Mouse (Mus musculus) neural tube, embryonic 12.5 days (tissue): ENCODE results near the gene AW822073. TPM values are rescaled to one million over a fixed set of nuclear protein-coding genes. Genes with fewer than 3 reads are reported as not detected.
A peak's percentile ranks its signal among the peaks of the same experiment; 100 is the strongest.
"Not testable (repeated sequence)": the region's sequence is repeated elsewhere in the genome, so short reads cannot be mapped to it uniquely, and the experiment has no call there.

ENCODE experiments used
- ATAC-seq: fragments of 200-750 bp; cut with Nextera tagmentation; 2 replicates; pipeline ENCODE4 v1.8.0; 2017; ENCODE audit warnings: low read depth, mild to moderate bottlenecking, moderate TSS enrichment, moderate library complexity; ENCODE audit not compliant: low FRiP score
- H3K27ac ChIP-seq: fragments of 300-500 bp; sonication (generic); 2 replicates; pipeline ENCODE4 v1.5.1; 2016
- H3K27me3 ChIP-seq: fragments of 300-500 bp; sonication (generic); replicated peaks from 2 replicates; pipeline ENCODE4 v1.6.1; 2016; ENCODE audit warnings: mild to moderate bottlenecking
- H3K36me3 ChIP-seq: fragments of 300-500 bp; sonication (generic); 2 replicates; pipeline ENCODE4 v1.6.1; 2016; ENCODE audit warnings: mild to moderate bottlenecking
- H3K4me1 ChIP-seq: fragments of 300-500 bp; sonication (generic); 2 replicates; pipeline ENCODE4 v1.6.1; 2016
- H3K4me2 ChIP-seq: fragments of 300-500 bp; sonication (generic); replicated peaks from 2 replicates; pipeline ENCODE4 v1.6.1; 2016; ENCODE audit warnings: mild to moderate bottlenecking
- H3K4me3 ChIP-seq: fragments of 300-500 bp; sonication (generic); 2 replicates; pipeline ENCODE4 v1.5.1; 2016
- H3K9ac ChIP-seq: fragments of 300-500 bp; sonication (generic); 2 replicates; pipeline ENCODE4 v1.6.1; 2016; ENCODE audit warnings: mild to moderate bottlenecking
- H3K9me3 ChIP-seq: fragments of 300-500 bp; sonication (generic); 2 replicates; pipeline ENCODE4 v1.6.1; 2016; ENCODE audit warnings: mild to moderate bottlenecking
- WGBS: fragments of 180-500 bp; shearing (Covaris S2); methylation state at CpG from one replicate; pipeline ENCODE4 v1.1.7; 2016; 5-methylcytosine and 5-hydroxymethylcytosine counted together
- polyA plus RNA-seq: library from polyadenylated mRNA; unstranded; fragments of >200 nt; fragmentation: Nextera tagmentation; extraction: Ambion mirVana; gene quantifications from 2 replicates; pipeline ENCODE4 v1.2.1, GENCODE M21; 2016

The AW822073 gene
- not detected in 2 replicates for polyA plus RNA-seq

GRCm38 (mm10) chr10:58224827-58225785 lies at the start of gene AW822073:
Gene AW822073, minus strand, starts transcription at chr10:58224930.
- H3K4me3 ChIP-seq, H3K9me3 ChIP-seq, H3K4me2 ChIP-seq, H3K27ac ChIP-seq, ATAC-seq, H3K4me1 ChIP-seq, H3K9ac ChIP-seq, H3K36me3 ChIP-seq, H3K27me3 ChIP-seq: not testable (repeated sequence)
- 87% methylated on average over 18 of the region's 18 CpGs for WGBS

GRCm38 (mm10) chr10:58258466-58258865 lies 33.7 kb upstream of the AW822073 start:
- Histone ChIP-seq H3K4me2 (no peak overlapping the region), H3K36me3 (peaks cover 29% of the 10 kb centered on the region)
- WGBS: 83% methylated on average over 5 of the region's 5 CpGs

GRCm38 (mm10) chr10:58255954-58256353 lies 31.2 kb upstream of the AW822073 start:
- 16% methylated on average over 4 of the region's 4 CpGs for WGBS
- Histone ChIP-seq H3K36me3 (peaks cover 16% of the 10 kb centered on the region; the same call in 1 of the 2 replicates), H3K27me3 (no peaks in the 10 kb centered on the region), H3K27ac (no peak overlapping the region), H3K9ac (peak overlapping the region; percentile 77), H3K4me1 (peaks cover 3% of the 10 kb centered on the region; the same call in 1 of the 2 replicates), H3K9me3 (no peaks in the 10 kb centered on the region), H3K4me2 (peak overlapping the region; percentile 64), H3K4me3 (peak overlapping the region; percentile 70)
- ATAC-seq: no peak

More at GRCm38 (mm10) chr10:58258466-58258865, 33.7 kb upstream of the AW822073 start:
- H3K4me3 ChIP-seq: no peak overlapping the region
- H3K4me1 ChIP-seq: peaks cover 3% of the 10 kb centered on the region; the same call in 1 of the 2 replicates
- no peaks in the 10 kb centered on the region for H3K27me3 ChIP-seq
- H3K9me3 ChIP-seq: no peaks in the 10 kb centered on the region
- ATAC-seq: no peak
- no peak overlapping the region for H3K9ac ChIP-seq
- H3K27ac ChIP-seq: no peak overlapping the region

GRCm38 (mm10) chr10:58255213-58255892 lies 30.6 kb upstream of the AW822073 start, which contains the start of gene Gcc2:
Gene Gcc2, plus strand, starts transcription at chr10:58255497.
- Histone ChIP-seq H3K9me3 (no peaks in the 10 kb centered on the region), H3K27me3 (no peaks in the 10 kb centered on the region), H3K27ac (no peak within 1 kb of the TSS), H3K4me2 (peak within 1 kb of the TSS; percentile 64), H3K36me3 (peaks cover 16% of the 10 kb centered on the region; the same call in 1 of the 2 replicates), H3K4me3 (peak within 1 kb of the TSS; percentile 70), H3K4me1 (peaks cover 3% of the 10 kb centered on the region; the same call in 1 of the 2 replicates), H3K9ac (peak within 1 kb of the TSS; percentile 77)
- WGBS: under 1% methylated on average over 56 of the region's 58 CpGs
- ATAC-seq: peak; percentile 100

GRCm38 (mm10) chr10:58254635-58255175 lies 30.0 kb upstream of the AW822073 start:
- Histone ChIP-seq H3K27ac (no peak overlapping the region), H3K9ac (0 out of 2 replicates have a peak overlapping the region, but pooled peaks have one; percentile 77), H3K36me3 (peaks cover 11% of the 10 kb centered on the region; the same call in 1 of the 2 replicates), H3K4me1 (peaks cover 3% of the 10 kb centered on the region; the same call in 1 of the 2 replicates), H3K4me3 (peak overlapping the region; percentile 70), H3K9me3 (no peaks in the 10 kb centered on the region), H3K4me2 (peak overlapping the region; percentile 64), H3K27me3 (no peaks in the 10 kb centered on the region)
- WGBS: 40% methylated on average over 6 of the region's 6 CpGs
- ATAC-seq: peak; percentile 37; the same call in 1 of the 2 replicates

- no peak overlapping the region for H3K4me3 ChIP-seq
- no peak overlapping the region for H3K27ac ChIP-seq
- 23% methylated on average over 1 of the region's 1 CpGs for WGBS
- no peak overlapping the region for H3K4me2 ChIP-seq
- H3K9me3 ChIP-seq: no peaks in the 10 kb centered on the region
- H3K4me1 ChIP-seq: 0 out of 2 replicates have a peak, but pooled peaks cover under 1% of the 10 kb centered on the region
- H3K9ac ChIP-seq: no peak overlapping the region
- ATAC-seq: no peak
- H3K36me3 ChIP-seq: no peaks in the 10 kb centered on the region
- no peaks in the 10 kb centered on the region for H3K27me3 ChIP-seq
These were observed 24.8 kb upstream of the AW822073 start for GRCm38 (mm10) chr10:58249535-58249934.

- 86% methylated on average over 8 of the region's 8 CpGs for WGBS
- H3K4me2 ChIP-seq, H3K4me1 ChIP-seq, H3K36me3 ChIP-seq, H3K4me3 ChIP-seq, H3K9ac ChIP-seq, H3K27me3 ChIP-seq, H3K27ac ChIP-seq: not testable (repeated sequence)
- ATAC-seq: peak; percentile 83
- H3K9me3 ChIP-seq: peaks cover 12% of the 10 kb centered on the region
These were observed 14.4 kb upstream of the AW822073 start for GRCm38 (mm10) chr10:58238984-58239740.

GRCm38 (mm10) chr10:58236613-58237012 lies 11.9 kb upstream of the AW822073 start, which contains the start of gene Gm4981:
Gene Gm4981, minus strand, starts transcription at chr10:58236701.
- ATAC-seq: no peak
- H3K4me2 ChIP-seq: no peak within 1 kb of the TSS
- H3K27me3 ChIP-seq: no peaks in the 10 kb centered on the region
- WGBS: 90% methylated on average over 10 of the region's 10 CpGs
- peaks cover 26% of the 10 kb centered on the region for H3K9me3 ChIP-seq
- no peak within 1 kb of the TSS for H3K27ac ChIP-seq
- no peak within 1 kb of the TSS for H3K9ac ChIP-seq
- no peaks in the 10 kb centered on the region for H3K4me1 ChIP-seq
- H3K4me3 ChIP-seq: no peak within 1 kb of the TSS
- no peaks in the 10 kb centered on the region for H3K36me3 ChIP-seq

GRCm38 (mm10) chr10:58234985-58235384 lies 10.3 kb upstream of the AW822073 start:
- H3K27ac ChIP-seq, ATAC-seq, H3K4me1 ChIP-seq, H3K4me2 ChIP-seq, H3K9ac ChIP-seq, H3K27me3 ChIP-seq, H3K36me3 ChIP-seq, H3K4me3 ChIP-seq: not testable (repeated sequence)
- WGBS: 85% methylated on average over 4 of the region's 4 CpGs
- peaks cover 28% of the 10 kb centered on the region for H3K9me3 ChIP-seq

- H3K27ac ChIP-seq, H3K27me3 ChIP-seq, H3K9ac ChIP-seq, H3K4me3 ChIP-seq, ATAC-seq, H3K4me1 ChIP-seq, H3K36me3 ChIP-seq, H3K4me2 ChIP-seq: not testable (repeated sequence)
- peaks cover 28% of the 10 kb centered on the region for H3K9me3 ChIP-seq
These were observed 9.0 kb upstream of the AW822073 start for GRCm38 (mm10) chr10:58233740-58234121.

- not testable (repeated sequence) for H3K9ac ChIP-seq, H3K27me3 ChIP-seq, H3K4me2 ChIP-seq, H3K4me3 ChIP-seq, H3K27ac ChIP-seq, H3K36me3 ChIP-seq, H3K4me1 ChIP-seq
- ATAC-seq: peak; percentile 48
- H3K9me3 ChIP-seq: peaks cover 28% of the 10 kb centered on the region
- WGBS: 71% methylated on average over 10 of the region's 10 CpGs
These were observed 8.5 kb upstream of the AW822073 start for GRCm38 (mm10) chr10:58233054-58233739.
